Mouse (Mus musculus) liver, embryonic 11.5 days (tissue): ENCODE results near the gene AC140267.1. TPM values are rescaled to one million over a fixed set of nuclear protein-coding genes. Genes with fewer than 3 reads are reported as not detected.
A peak's percentile ranks its signal among the peaks of the same experiment; 100 is the strongest.

ENCODE experiments used
- ATAC-seq: fragments of 200-750 bp; cut with Nextera tagmentation; replicated peaks from 2 replicates; pipeline ENCODE4 v1.8.0; 2017; ENCODE audit warnings: moderate number of reproducible peaks, mild to moderate bottlenecking, moderate TSS enrichment, moderate library complexity; ENCODE audit not compliant: low FRiP score
- DNase-seq: peaks from one replicate; pipeline ENCODE4 v3.0.0-alpha.2; 2017; ENCODE audit warnings: low spot score
- H3K27ac ChIP-seq: fragments of 300-500 bp; sonication (generic); 2 replicates; pipeline ENCODE4 v1.5.1; 2014; ENCODE audit warnings: mild to moderate bottlenecking, low read depth, low read length, control low read depth
- H3K27me3 ChIP-seq: fragments of 300-500 bp; sonication (generic); replicated peaks from 2 replicates; pipeline ENCODE4 v1.6.1; 2014; ENCODE audit warnings: low read length, mixed read lengths; ENCODE audit not compliant: control insufficient read depth, insufficient read depth
- H3K36me3 ChIP-seq: fragments of 300-500 bp; sonication (generic); 2 replicates; pipeline ENCODE4 v1.6.1; 2014; ENCODE audit warnings: mild to moderate bottlenecking, low read length, moderate library complexity, mixed read lengths; ENCODE audit not compliant: control insufficient read depth, insufficient read depth
- H3K4me1 ChIP-seq: fragments of 300-500 bp; sonication (generic); replicated peaks from 2 replicates; pipeline ENCODE4 v1.6.1; 2014; ENCODE audit warnings: low read length, mixed read lengths; ENCODE audit not compliant: control insufficient read depth, insufficient read depth
- H3K4me2 ChIP-seq: fragments of 300-500 bp; sonication (generic); 2 replicates; pipeline ENCODE4 v1.6.1; 2014; ENCODE audit warnings: mild to moderate bottlenecking, control low read depth, moderate library complexity
- H3K4me3 ChIP-seq: fragments of 300-500 bp; sonication (generic); 2 replicates; pipeline ENCODE4 v1.5.1; 2014; ENCODE audit warnings: low read depth, low read length, control low read depth
- H3K9ac ChIP-seq: fragments of 300-500 bp; sonication (generic); 2 replicates; pipeline ENCODE4 v1.6.1; 2014; ENCODE audit warnings: low read depth, low read length, control low read depth
- H3K9me3 ChIP-seq: fragments of 300-500 bp; sonication (generic); 2 replicates; pipeline ENCODE4 v1.6.1; 2016; ENCODE audit warnings: low read length, inconsistent platforms, mixed read lengths; ENCODE audit not compliant: control insufficient read depth
- WGBS: fragments of 180-500 bp; shearing (Covaris S2); extraction: QIAGEN DNeasy Blood & Tissue Kit; methylation state at CpG from one replicate; pipeline ENCODE4 v1.1.7; 2014; 5-methylcytosine and 5-hydroxymethylcytosine counted together
- polyA plus RNA-seq: library from polyadenylated mRNA; unstranded; fragments of >200 nt; fragmentation: Nextera tagmentation; extraction: Ambion mirVana; gene quantifications from 2 replicates; pipeline ENCODE4 v1.2.1, GENCODE M21; 2014

AC140267.1 gene
- not detected in 2 replicates for polyA plus RNA-seq

- 98% methylated on average over 9 of the region's 9 CpGs for WGBS
- peak within 1 kb of the TSS; percentile 86; the same call in 1 of the 2 replicates for H3K27ac ChIP-seq
- H3K4me3 ChIP-seq, result peak within 1 kb of the TSS; percentile 97
- ATAC-seq, result no peak
- peak within 1 kb of the TSS; percentile 87 for H3K4me2 ChIP-seq
- peaks cover 18% of the 10 kb centered on the region for H3K4me1 ChIP-seq
- peak within 1 kb of the TSS; percentile 94 for H3K9ac ChIP-seq
- DNase-seq, result no peak
- H3K36me3 ChIP-seq, result peaks cover 24% of the 10 kb centered on the region; the same call in 1 of the 2 replicates
- no peaks in the 10 kb centered on the region for H3K9me3 ChIP-seq
- H3K27me3 ChIP-seq, result no peaks in the 10 kb centered on the region
Measured at GRCm38 (mm10) chr15:80235535-80235934, at the start of gene AC140267.1. Gene AC140267.1, plus strand, starts transcription at chr15:80235835.

GRCm38 (mm10) chr15:80188927-80189326 lies 46.7 kb upstream of the AC140267.1 start:
- no peaks in the 10 kb centered on the region for H3K9me3 ChIP-seq
- H3K27ac ChIP-seq, result no peak overlapping the region
- DNase-seq (no peak), ATAC-seq (no peak)
- no peak overlapping the region for H3K4me2 ChIP-seq
- no peaks in the 10 kb centered on the region for H3K36me3 ChIP-seq
- no peak overlapping the region for H3K9ac ChIP-seq
- WGBS, result 73% methylated on average over 5 of the region's 5 CpGs
- no peaks in the 10 kb centered on the region; the same call in none of the 2 replicates for H3K27me3 ChIP-seq
- H3K4me1 ChIP-seq, result peaks cover 5% of the 10 kb centered on the region
- no peak overlapping the region for H3K4me3 ChIP-seq

- Histone ChIP-seq H3K4me3 (no peak overlapping the region), H3K9me3 (no peaks in the 10 kb centered on the region), H3K36me3 (no peaks in the 10 kb centered on the region), H3K27ac (no peak overlapping the region), H3K4me1 (peaks cover 5% of the 10 kb centered on the region), H3K9ac (no peak overlapping the region), H3K27me3 (no peaks in the 10 kb centered on the region; the same call in none of the 2 replicates), H3K4me2 (no peak overlapping the region)
- no peak for ATAC-seq
- WGBS, result 72% methylated on average over 4 of the region's 4 CpGs
- DNase-seq, result no peak
Measured at GRCm38 (mm10) chr15:80190075-80190474, 45.6 kb upstream of the AC140267.1 start.

- ATAC-seq (no peak), DNase-seq (no peak)
- peak overlapping the region; percentile 32; the same call in 1 of the 2 replicates for H3K27ac ChIP-seq
- 58% methylated on average over 8 of the region's 8 CpGs for WGBS
- peaks cover 5% of the 10 kb centered on the region for H3K4me1 ChIP-seq
- H3K9me3 ChIP-seq, result no peaks in the 10 kb centered on the region
- no peaks in the 10 kb centered on the region; the same call in none of the 2 replicates for H3K27me3 ChIP-seq
- H3K36me3 ChIP-seq, result no peaks in the 10 kb centered on the region
- H3K4me3 ChIP-seq, result no peak overlapping the region
- peak overlapping the region; percentile 4; the same call in 1 of the 2 replicates for H3K4me2 ChIP-seq
- no peak overlapping the region for H3K9ac ChIP-seq
Measured at GRCm38 (mm10) chr15:80191585-80192245, 43.9 kb upstream of the AC140267.1 start.

GRCm38 (mm10) chr15:80192246-80192585 lies 43.4 kb upstream of the AC140267.1 start:
- no peaks in the 10 kb centered on the region; the same call in none of the 2 replicates for H3K27me3 ChIP-seq
- no peaks in the 10 kb centered on the region for H3K9me3 ChIP-seq
- ATAC-seq (no peak), DNase-seq (no peak)
- H3K4me3 ChIP-seq, result no peak overlapping the region
- H3K4me1 ChIP-seq, result peaks cover 5% of the 10 kb centered on the region
- H3K4me2 ChIP-seq, result no peak overlapping the region
- H3K9ac ChIP-seq, result no peak overlapping the region
- WGBS, result 78% methylated on average over 5 of the region's 6 CpGs
- no peak overlapping the region; the same call in 1 of the 2 replicates for H3K27ac ChIP-seq
- no peaks in the 10 kb centered on the region for H3K36me3 ChIP-seq

GRCm38 (mm10) chr15:80192847-80193246 lies 42.8 kb upstream of the AC140267.1 start:
- Histone ChIP-seq H3K27ac (no peak overlapping the region), H3K9ac (no peak overlapping the region), H3K4me2 (no peak overlapping the region), H3K36me3 (no peaks in the 10 kb centered on the region), H3K4me1 (peaks cover 5% of the 10 kb centered on the region), H3K27me3 (no peaks in the 10 kb centered on the region; the same call in none of the 2 replicates), H3K4me3 (no peak overlapping the region), H3K9me3 (no peaks in the 10 kb centered on the region)
- no peak for ATAC-seq
- DNase-seq, result no peak
- WGBS, result 55% methylated on average over 7 of the region's 7 CpGs

GRCm38 (mm10) chr15:80199556-80199955 lies 36.1 kb upstream of the AC140267.1 start:
- Histone ChIP-seq H3K27ac (no peak overlapping the region), H3K4me1 (no peaks in the 10 kb centered on the region), H3K36me3 (no peaks in the 10 kb centered on the region), H3K9ac (no peak overlapping the region), H3K9me3 (no peaks in the 10 kb centered on the region), H3K4me3 (no peak overlapping the region), H3K4me2 (no peak overlapping the region), H3K27me3 (no peaks in the 10 kb centered on the region; the same call in 1 of the 2 replicates)
- ATAC-seq (no peak), DNase-seq (no peak)
- WGBS, result 91% methylated on average over 2 of the region's 2 CpGs

GRCm38 (mm10) chr15:80202111-80202775 lies 33.4 kb upstream of the AC140267.1 start:
- no peak overlapping the region for H3K27ac ChIP-seq
- no peaks in the 10 kb centered on the region for H3K36me3 ChIP-seq
- H3K27me3 ChIP-seq, result no peaks in the 10 kb centered on the region; the same call in none of the 2 replicates
- H3K9me3 ChIP-seq, result no peaks in the 10 kb centered on the region
- no peak overlapping the region for H3K9ac ChIP-seq
- DNase-seq, result no peak
- WGBS, result 73% methylated on average over 6 of the region's 6 CpGs
- no peak overlapping the region for H3K4me2 ChIP-seq
- ATAC-seq, result no peak
- no peak overlapping the region for H3K4me3 ChIP-seq
- H3K4me1 ChIP-seq, result no peaks in the 10 kb centered on the region
